Mouse (Mus musculus) frontal cortex, postnatal 25 days (tissue): ENCODE measurements around the gene St3gal4.
A peak's percentile ranks its signal among the peaks of the same experiment; 100 is the strongest.

Source experiments
- DNase-seq, 2 experiments: peaks; one replicate each; pipeline ENCODE4 v3.0.0; 2022; ENCODE audit warnings: low spot score in 2 of 2

St3gal4 gene

DNA sequence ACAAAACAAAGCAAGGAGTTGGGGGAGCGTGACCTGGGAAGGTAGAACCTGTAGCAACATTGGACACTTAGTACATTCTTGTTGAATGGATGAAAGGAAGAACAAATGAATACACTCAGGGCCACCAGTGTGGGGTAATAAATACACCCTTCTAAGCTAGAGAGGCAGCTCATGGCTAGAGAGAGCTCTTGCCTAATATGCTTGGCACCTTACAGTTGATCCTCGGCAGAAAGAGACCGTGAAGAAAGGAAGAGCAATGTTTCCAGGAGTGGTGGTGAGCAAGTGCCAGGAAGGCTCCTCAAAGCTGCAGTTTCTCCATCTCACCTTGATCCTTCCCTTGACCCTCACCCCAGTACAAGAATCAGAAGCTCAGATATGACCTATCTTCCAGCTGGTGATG lies 9.5 kb upstream of the St3gal4 start:
- no peak for DNase-seq

DNA sequence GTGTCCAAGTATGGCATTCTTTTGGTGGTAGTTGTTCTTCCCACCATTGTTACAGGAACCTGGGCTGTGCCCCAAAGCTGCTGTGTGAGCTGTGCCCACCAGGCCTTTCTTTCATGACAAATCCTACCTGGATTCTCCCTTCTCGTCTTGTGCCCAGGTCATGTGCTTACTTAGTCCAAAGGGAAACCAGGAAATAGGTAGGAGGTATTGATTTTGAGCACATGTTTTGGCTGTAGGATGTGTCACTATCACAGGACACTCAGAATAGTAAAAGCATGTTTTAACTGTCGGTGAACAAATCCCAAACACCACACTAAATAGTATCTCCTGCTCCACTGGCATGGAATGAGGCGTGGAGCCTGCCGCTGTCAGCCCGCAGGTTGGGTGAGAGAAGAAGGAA lies 8.5 kb upstream of the St3gal4 start:
- no peak for DNase-seq

GRCm38 (mm10) chr9:35127147-35127546 lies 8.1 kb upstream of the St3gal4 start:
- no peak for DNase-seq

DNA sequence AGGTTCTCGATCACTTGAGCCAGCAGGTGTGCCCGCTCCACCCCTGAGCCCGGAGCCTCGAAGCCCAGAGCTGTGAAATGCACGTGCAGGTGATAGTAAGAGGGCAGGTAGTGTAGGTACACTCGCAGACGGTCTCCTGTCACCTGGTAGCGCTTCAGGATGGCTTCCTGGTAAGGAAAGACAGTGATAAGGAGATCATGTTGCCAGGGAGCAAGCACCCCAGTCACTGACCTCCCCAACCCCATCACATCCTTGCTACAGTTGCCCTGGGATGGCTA lies 5.5 kb upstream of the St3gal4 start:
- DNase-seq = no peak

- DNase-seq = no peak
Observed at GRCm38 (mm10) chr9:35123804-35124677, 5.0 kb upstream of the St3gal4 start.

DNA sequence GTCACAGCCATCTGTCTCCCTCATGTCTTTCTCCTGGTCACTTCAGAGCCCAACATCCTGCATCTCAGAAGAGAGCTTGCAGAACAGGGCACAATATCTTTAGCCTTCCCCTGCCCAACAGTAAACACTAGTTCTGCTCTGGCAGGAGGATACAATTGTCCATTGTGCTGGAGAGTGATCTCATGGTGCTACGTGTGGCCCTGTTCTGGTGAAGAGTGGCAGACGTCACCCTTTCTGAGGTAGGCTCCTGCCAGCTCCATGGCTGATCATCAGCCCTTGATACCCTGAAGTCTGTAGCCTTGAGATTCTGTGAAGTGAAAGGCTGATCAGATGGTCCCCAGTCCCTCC lies 4.4 kb upstream of the St3gal4 start:
- no peak for DNase-seq

- no peak for DNase-seq
Observed at GRCm38 (mm10) chr9:35122551-35123266, 3.6 kb upstream of the St3gal4 start.

- no peak for DNase-seq
Observed at GRCm38 (mm10) chr9:35118563-35118962, 505 bp downstream of the St3gal4 start.

- DNase-seq = no peak
Observed at GRCm38 (mm10) chr9:35117384-35118295, 1.4 kb downstream of the St3gal4 start.

GRCm38 (mm10) chr9:35116391-35117381 lies 2.4 kb downstream of the St3gal4 start:
- peak; percentile 34 to 54 for DNase-seq

- no peak for DNase-seq
Observed at GRCm38 (mm10) chr9:35115804-35116203, 3.3 kb downstream of the St3gal4 start.

- no peak for DNase-seq
Observed at GRCm38 (mm10) chr9:35115299-35115698, 3.8 kb downstream of the St3gal4 start.

DNA sequence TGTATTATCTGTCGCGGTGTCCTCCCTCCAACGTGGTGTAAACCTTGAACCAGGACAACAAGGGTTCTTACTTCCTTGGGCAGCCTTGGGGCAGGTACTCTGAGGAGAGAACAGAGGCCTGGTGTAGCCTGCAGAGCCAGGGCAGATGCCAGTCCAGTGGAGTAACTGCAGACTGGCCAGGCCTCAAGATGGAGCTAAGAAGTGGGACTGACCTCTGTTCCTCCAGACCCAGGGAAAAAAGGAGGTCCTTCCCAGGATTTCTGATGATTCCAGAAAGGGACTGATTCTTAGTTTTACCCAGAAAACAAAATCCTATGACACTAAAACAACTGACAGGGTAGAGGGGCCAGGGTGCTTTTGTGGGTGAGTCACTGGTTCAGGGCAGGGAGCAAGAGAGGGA lies 4.8 kb downstream of the St3gal4 start:
- no peak for DNase-seq

GRCm38 (mm10) chr9:35111941-35112595 lies 7.0 kb downstream of the St3gal4 start:
- DNase-seq = no peak

DNA sequence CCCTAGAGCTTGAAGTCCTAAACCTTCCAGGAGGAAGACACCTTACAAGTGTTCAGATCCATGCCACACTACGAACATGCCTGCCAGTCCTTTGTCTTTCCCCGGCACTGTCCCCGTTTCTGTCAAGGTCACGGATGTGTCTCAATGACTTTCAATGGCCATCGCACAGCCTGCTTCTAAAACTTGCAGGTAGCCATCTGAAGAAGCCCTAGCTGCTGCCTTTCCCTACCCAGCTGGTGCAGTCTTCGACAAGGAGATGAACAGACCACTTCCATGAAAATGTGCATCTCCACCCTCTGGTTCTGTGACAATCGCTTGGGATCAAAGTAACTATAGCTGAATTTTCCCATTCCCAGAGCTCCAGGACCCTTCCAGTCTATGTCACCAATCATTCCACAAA lies 7.6 kb downstream of the St3gal4 start:
- no peak for DNase-seq

DNA sequence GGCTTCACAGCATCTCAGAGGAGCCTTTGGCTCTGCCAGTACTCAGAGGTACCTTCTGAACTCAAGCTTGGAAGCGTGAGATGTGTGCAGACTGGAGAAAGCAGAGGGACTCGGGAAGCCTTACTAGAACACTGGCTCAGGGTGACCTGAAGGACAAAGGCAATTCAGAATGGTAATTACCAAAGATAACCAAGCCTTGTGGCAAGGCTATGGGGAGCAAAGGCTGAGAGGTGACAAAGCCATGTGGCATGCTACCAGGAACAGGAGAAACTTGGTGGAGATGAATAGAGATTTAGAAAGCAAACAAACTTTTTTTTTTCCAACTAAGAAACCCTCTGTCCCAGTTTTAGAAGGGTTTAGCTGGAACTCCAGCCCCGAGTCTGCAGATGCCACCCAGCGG lies 8.5 kb downstream of the St3gal4 start:
- DNase-seq = no peak

GRCm38 (mm10) chr9:35110051-35110450 lies 9.0 kb downstream of the St3gal4 start:
- no peak for DNase-seq

GRCm38 (mm10) chr9:35108916-35109315 lies 10.2 kb downstream of the St3gal4 start:
- DNase-seq = peak; percentile 37 to 57

DNA sequence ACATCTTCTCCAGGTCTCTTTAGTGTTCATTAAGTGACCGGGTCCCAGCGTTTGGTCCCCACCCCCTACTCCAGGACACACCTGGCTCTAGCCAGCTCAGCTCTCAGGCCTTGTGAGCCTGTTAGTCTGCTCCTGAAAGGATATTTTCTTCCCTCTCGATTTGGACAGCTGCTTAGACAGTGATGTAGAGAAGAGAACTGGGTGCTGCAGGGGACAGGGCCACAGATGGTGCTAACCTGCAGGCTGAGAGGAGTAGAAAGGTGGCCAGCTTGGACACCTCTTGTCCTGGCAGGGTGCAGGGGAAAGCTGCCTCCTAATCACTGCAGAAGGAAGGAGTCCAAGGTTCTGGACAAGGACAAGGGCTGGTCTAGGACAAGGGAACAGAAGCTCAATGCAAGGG lies 11.0 kb downstream of the St3gal4 start:
- DNase-seq = no peak

GRCm38 (mm10) chr9:35107396-35107795 lies 11.7 kb downstream of the St3gal4 start:
- no peak for DNase-seq
